Mouse (Mus musculus) liver, embryonic 16.5 days (tissue): Measurements from ENCODE around the gene Fam183b. TPM values are rescaled to one million over a fixed set of nuclear protein-coding genes. Genes with fewer than 3 reads are reported as not detected.
"Not testable (repeated sequence)": the region's sequence is repeated elsewhere in the genome, so short reads cannot be mapped to it uniquely, and the experiment has no call there.

Source experiments
- ATAC-seq: fragments of 200-750 bp; cut with Nextera tagmentation; 2 replicates; pipeline ENCODE4 v1.8.0; 2017; ENCODE audit warnings: low read depth, mild to moderate bottlenecking, moderate number of reproducible peaks, moderate library complexity
- H3K27ac ChIP-seq: fragments of 300-500 bp; sonication (generic); 2 replicates; pipeline ENCODE4 v1.5.1; 2014; ENCODE audit warnings: mild to moderate bottlenecking, low read length
- H3K27me3 ChIP-seq: fragments of 300-500 bp; sonication (generic); 2 replicates; pipeline ENCODE4 v1.6.1; 2014; ENCODE audit warnings: low read depth, low read length, mixed read lengths; ENCODE audit not compliant: control insufficient read depth, insufficient read depth
- H3K36me3 ChIP-seq: fragments of 300-500 bp; sonication (generic); 2 replicates; pipeline ENCODE4 v1.6.1; 2014; ENCODE audit warnings: mild to moderate bottlenecking; ENCODE audit not compliant: control insufficient read depth, insufficient read depth
- H3K4me1 ChIP-seq: fragments of 300-500 bp; sonication (generic); 2 replicates; pipeline ENCODE4 v1.6.1; 2014; ENCODE audit warnings: low read depth, low read length, mixed read lengths; ENCODE audit not compliant: control insufficient read depth
- H3K4me2 ChIP-seq: fragments of 300-500 bp; sonication (generic); 2 replicates; pipeline ENCODE4 v1.6.1; 2014; ENCODE audit warnings: low read depth, low read length, mixed read lengths
- H3K4me3 ChIP-seq: fragments of 300-500 bp; sonication (generic); 2 replicates; pipeline ENCODE4 v1.5.1; 2014; ENCODE audit warnings: low read depth, mild to moderate bottlenecking, low read length
- H3K9ac ChIP-seq: fragments of 300-500 bp; sonication (generic); 2 replicates; pipeline ENCODE4 v1.6.1; 2014; ENCODE audit warnings: low read depth, low read length
- H3K9me3 ChIP-seq: fragments of 300-500 bp; sonication (generic); replicated peaks from 2 replicates; pipeline ENCODE4 v1.6.1; 2016; ENCODE audit warnings: low read length; ENCODE audit not compliant: control insufficient read depth
- WGBS: fragments of 180-500 bp; shearing (Covaris S2); extraction: QIAGEN DNeasy Blood & Tissue Kit; methylation state at CpG from one replicate; pipeline ENCODE4 v1.1.7; 2014; ENCODE audit not compliant: insufficient replicate concordance; 5-methylcytosine and 5-hydroxymethylcytosine counted together
- polyA plus RNA-seq: library from polyadenylated mRNA; unstranded; fragments of >200 nt; fragmentation: Nextera tagmentation; extraction: Ambion mirVana; gene quantifications from 2 replicates; pipeline ENCODE4 v1.2.1, GENCODE M21; 2015

The Fam183b gene
- 0.17 TPM in 1 of 2 replicates, not detected in the other for polyA plus RNA-seq

- no peak for ATAC-seq
- H3K27ac ChIP-seq = no peak within 1 kb of the TSS
- no peak within 1 kb of the TSS for H3K4me2 ChIP-seq
- H3K9me3 ChIP-seq = no peaks in the 10 kb centered on the region
- H3K9ac ChIP-seq = no peak within 1 kb of the TSS
- H3K27me3 ChIP-seq = no peaks in the 10 kb centered on the region
- no peaks in the 10 kb centered on the region; the same call in 1 of the 2 replicates for H3K4me1 ChIP-seq
- H3K36me3 ChIP-seq = no peaks in the 10 kb centered on the region
- 39% methylated on average over 14 of the region's 14 CpGs for WGBS
- no peak within 1 kb of the TSS for H3K4me3 ChIP-seq
These were observed at the start of gene Fam183b for GRCm38 (mm10) chr11:58801558-58802228. Gene Fam183b, minus strand, starts transcription at chr11:58801960.

GRCm38 (mm10) chr11:58849731-58850130 lies 48.0 kb upstream of the Fam183b start:
- 0 out of 2 replicates have a peak, but pooled peaks cover 5% of the 10 kb centered on the region for H3K36me3 ChIP-seq
- WGBS = 70% methylated on average over 2 of the region's 2 CpGs
- H3K4me2 ChIP-seq = no peak overlapping the region
- H3K27ac ChIP-seq = no peak overlapping the region
- no peak overlapping the region for H3K4me3 ChIP-seq
- H3K9ac ChIP-seq = no peak overlapping the region
- no peaks in the 10 kb centered on the region for H3K27me3 ChIP-seq
- H3K9me3 ChIP-seq = no peaks in the 10 kb centered on the region
- no peak for ATAC-seq
- peaks cover 6% of the 10 kb centered on the region; the same call in 1 of the 2 replicates for H3K4me1 ChIP-seq

DNA sequence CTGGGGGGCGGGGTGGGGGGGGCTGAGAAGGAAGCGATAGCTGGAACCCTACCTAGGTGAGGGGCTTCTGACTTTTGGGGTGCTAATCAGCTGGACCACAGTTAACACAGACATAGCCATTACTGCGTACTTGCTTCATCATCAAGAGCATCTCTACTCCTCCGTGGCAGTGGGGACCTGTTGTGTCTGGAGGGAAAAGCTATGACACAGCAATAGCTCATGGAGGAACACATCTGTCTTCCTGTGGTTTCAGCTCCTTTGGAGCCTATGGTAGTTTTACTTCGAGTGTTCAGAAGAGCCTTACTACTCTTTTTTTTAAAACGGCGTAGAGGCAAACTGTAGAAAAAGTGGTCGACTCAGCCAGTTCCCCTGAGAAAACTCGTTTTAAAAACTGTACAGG lies 45.9 kb upstream of the Fam183b start:
- Histone ChIP-seq H3K9ac (peak overlapping the region; percentile 84), H3K27ac (no peak overlapping the region), H3K4me2 (peak overlapping the region; percentile 60), H3K36me3 (0 out of 2 replicates have a peak, but pooled peaks cover 5% of the 10 kb centered on the region), H3K9me3 (no peaks in the 10 kb centered on the region), H3K27me3 (no peaks in the 10 kb centered on the region), H3K4me1 (peaks cover 6% of the 10 kb centered on the region; the same call in 1 of the 2 replicates), H3K4me3 (peak overlapping the region; percentile 77)
- 15% methylated on average over 9 of the region's 9 CpGs for WGBS
- no peak for ATAC-seq

GRCm38 (mm10) chr11:58846919-58847461 lies 45.2 kb upstream of the Fam183b start, which contains the start of gene Gm12258:
Gene Gm12258, plus strand, starts transcription at chr11:58847158.
- under 1% methylated on average over 24 of the region's 24 CpGs for WGBS
- ATAC-seq = peak; percentile 100
- H3K4me1 ChIP-seq = peaks cover 6% of the 10 kb centered on the region; the same call in 1 of the 2 replicates

GRCm38 (mm10) chr11:58838951-58839350 lies 37.2 kb upstream of the Fam183b start, which contains the start of gene Olfr311:
Gene Olfr311, plus strand, starts transcription at chr11:58839251.
- not testable (repeated sequence) for H3K9me3 ChIP-seq, ATAC-seq

More at GRCm38 (mm10) chr11:58846919-58847461, 45.2 kb upstream of the Fam183b start, which contains the start of gene Gm12258:
- Histone ChIP-seq H3K4me3 (peak within 1 kb of the TSS; percentile 77), H3K27ac (peak within 1 kb of the TSS; percentile 74), H3K36me3 (0 out of 2 replicates have a peak, but pooled peaks cover 5% of the 10 kb centered on the region), H3K4me2 (peak within 1 kb of the TSS; percentile 60), H3K27me3 (no peaks in the 10 kb centered on the region), H3K9ac (peak within 1 kb of the TSS; percentile 84), H3K9me3 (no peaks in the 10 kb centered on the region)

GRCm38 (mm10) chr11:58832541-58832940 lies 30.8 kb upstream of the Fam183b start:
- H3K9ac ChIP-seq, ATAC-seq, H3K36me3 ChIP-seq, H3K27ac ChIP-seq, H3K9me3 ChIP-seq, H3K4me3 ChIP-seq, H3K4me2 ChIP-seq, H3K27me3 ChIP-seq, H3K4me1 ChIP-seq: not testable (repeated sequence)
- 55% methylated on average over 3 of the region's 3 CpGs for WGBS

More at GRCm38 (mm10) chr11:58838951-58839350, 37.2 kb upstream of the Fam183b start, which contains the start of gene Olfr311:
- H3K9ac ChIP-seq, H3K27me3 ChIP-seq, H3K4me3 ChIP-seq, H3K27ac ChIP-seq, H3K4me2 ChIP-seq, H3K36me3 ChIP-seq, H3K4me1 ChIP-seq: not testable (repeated sequence)

- 38% methylated on average over 3 of the region's 3 CpGs for WGBS
- Histone ChIP-seq H3K4me1 (no peaks in the 10 kb centered on the region), H3K27me3 (no peaks in the 10 kb centered on the region), H3K4me3 (no peak overlapping the region), H3K9ac (no peak overlapping the region), H3K36me3 (no peaks in the 10 kb centered on the region), H3K9me3 (no peaks in the 10 kb centered on the region), H3K27ac (no peak overlapping the region), H3K4me2 (no peak overlapping the region)
- no peak for ATAC-seq
These were observed 28.0 kb upstream of the Fam183b start for GRCm38 (mm10) chr11:58829764-58830163.

DNA sequence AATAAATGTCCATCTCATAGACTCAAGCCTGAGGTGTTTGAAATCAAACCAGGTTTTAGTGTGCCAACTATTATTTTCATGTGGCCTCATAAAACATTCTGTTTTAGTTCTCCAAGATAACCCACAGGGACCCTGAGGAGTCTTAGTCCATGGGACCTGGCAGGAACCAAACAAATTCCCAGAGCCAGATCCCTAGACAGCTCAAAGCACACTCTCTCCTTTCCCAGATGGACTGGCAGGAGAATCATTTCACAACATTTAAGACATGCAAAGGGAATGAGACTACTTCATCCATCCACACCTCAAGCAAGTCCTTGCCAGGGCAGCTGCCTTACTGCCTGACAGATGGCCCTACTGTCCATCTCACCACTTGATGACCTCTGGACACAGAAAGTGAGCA lies 27.2 kb upstream of the Fam183b start, which contains the start of gene Olfr312:
Gene Olfr312 (plus strand): TSS at position 301 of the 400 bp plus-strand sequence.
- not testable (repeated sequence) for H3K9ac ChIP-seq, H3K4me3 ChIP-seq, H3K27me3 ChIP-seq, ATAC-seq, H3K4me2 ChIP-seq, H3K27ac ChIP-seq, H3K4me1 ChIP-seq, H3K36me3 ChIP-seq, H3K9me3 ChIP-seq

- Histone ChIP-seq H3K4me1 (no peaks in the 10 kb centered on the region), H3K9ac (no peak overlapping the region), H3K27ac (no peak overlapping the region), H3K4me2 (no peak overlapping the region), H3K36me3 (no peaks in the 10 kb centered on the region), H3K4me3 (no peak overlapping the region), H3K9me3 (no peaks in the 10 kb centered on the region), H3K27me3 (no peaks in the 10 kb centered on the region)
- no peak for ATAC-seq
- whole genome bisulfite sequencing = 58% methylated on average over 1 of the region's 1 CpGs
These were observed 13.9 kb upstream of the Fam183b start for GRCm38 (mm10) chr11:58815676-58816075.
